Mouse (Mus musculus) cerebellum, adult 11-12 months (tissue): ENCODE data around the gene Nat9.

Source experiments
- DNase-seq: peaks from one replicate; pipeline ENCODE4 v3.0.0; 2022

The Nat9 gene

DNA sequence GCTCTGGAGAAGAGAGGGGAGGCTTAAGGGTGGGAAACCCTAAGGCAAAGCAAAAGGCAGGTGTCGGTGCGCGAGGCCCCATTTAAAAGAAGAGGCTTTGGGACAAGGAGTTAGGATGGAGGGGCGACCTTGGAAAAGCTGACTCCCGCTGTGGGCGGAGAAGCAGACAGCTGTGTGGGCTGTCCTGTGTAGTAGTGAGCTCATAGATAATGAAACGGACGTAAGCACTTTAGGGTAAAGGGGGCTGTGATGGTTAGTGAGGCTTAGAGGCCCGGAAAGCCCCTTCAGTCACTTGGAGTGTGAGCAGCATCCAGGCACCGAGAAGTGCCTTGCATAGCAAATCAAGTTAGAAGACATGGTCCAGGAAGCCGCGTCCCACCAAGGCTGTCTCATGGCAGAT is at the start of gene Nat9:
Gene Nat9, minus strand, starts transcription at position 167 of the 400 bp plus-strand sequence.
- DNase-seq = no peak

DNA sequence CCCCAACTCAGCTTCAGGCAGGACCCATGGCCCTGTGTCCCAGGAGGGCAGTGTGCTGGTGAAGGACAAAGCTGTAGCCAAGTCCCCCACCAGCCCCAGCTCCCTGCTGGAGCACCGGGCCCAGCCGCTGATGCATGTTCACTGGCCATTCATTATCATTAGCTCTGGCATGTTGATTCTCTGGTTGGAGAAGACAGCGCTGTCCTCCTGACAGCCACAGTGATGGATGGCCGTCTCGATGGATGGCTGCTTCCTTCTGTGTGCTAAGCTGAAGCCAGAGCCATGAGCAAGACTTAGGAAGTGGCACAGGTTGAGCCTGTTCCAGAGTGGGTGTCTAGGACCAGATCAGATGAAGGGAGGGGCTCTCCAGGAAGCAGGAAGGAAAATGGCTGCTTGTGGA is 48.9 kb upstream of the Nat9 start:
- no peak for DNase-seq

DNA sequence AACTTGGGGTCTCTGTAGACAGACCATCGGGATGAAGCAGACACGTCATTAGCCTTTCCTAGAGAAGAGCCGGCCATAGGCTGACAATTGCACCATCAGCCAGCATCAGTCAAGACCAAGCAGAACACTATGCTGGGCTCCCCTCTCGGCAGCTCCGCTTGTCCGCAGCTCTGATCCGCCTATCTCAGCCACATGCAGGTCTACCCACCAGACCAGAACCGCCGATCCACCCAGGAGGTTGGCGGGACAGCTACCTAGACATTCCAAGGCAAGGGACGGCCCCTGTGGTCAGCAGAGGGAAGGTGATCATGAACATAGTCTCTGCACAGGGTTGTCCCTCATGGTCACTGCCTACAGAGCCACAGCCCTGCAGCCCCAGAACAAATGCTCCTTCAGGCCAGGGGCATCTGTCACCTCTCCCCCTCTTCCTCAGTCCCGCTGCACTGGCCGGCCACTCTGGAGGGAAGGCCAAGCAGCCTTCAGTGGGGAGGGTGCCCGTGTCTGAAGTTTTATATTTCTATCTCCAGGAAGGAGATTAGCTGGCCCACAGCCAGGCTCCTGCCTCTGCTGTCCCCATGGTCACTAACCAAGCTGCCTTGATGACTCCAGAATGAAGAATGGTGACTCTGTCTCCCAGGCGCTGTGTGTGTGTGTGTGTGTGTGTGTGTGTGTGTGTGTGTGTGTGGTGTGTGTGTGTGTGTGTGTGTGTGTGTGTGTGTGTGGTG is 46.8 kb upstream of the Nat9 start:
- no peak for DNase-seq

DNA sequence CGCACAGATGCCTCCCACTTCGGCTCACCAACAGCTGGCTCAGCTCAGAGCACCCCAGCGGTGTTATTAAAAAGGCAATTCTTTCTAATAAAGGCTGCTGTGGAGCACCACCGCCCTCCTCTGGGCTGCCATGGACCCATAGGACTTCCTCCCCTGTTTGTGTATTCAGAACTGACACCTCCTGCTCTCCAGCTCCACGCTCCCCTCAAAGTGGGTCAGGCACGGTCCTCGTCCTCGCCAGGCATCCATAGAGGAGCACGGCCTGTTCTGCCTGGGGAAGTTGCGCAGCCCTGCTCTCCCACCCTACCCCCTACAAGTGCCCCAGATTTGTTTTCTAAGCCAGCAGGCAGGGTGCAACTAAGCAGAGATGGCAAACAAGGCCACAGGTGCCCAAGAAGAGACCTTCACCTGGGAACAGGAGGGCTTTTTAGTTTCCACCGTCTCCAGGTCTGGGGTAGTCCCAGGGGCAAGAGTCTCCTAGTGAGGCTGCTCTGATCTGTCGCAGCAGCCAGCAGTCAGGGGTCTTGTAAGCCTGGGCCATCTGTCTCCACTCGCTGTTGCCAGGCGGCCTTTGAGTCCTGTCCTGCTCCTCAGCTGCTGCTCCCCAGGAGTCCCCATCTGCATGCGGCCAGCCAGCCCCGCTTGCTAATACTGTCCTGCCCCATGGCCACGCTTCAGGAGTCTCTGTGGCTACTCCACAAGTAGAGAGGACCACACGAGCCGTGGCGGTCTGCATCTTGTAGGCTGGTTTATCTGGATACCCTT is 46.0 kb upstream of the Nat9 start:
- no peak for DNase-seq

DNA sequence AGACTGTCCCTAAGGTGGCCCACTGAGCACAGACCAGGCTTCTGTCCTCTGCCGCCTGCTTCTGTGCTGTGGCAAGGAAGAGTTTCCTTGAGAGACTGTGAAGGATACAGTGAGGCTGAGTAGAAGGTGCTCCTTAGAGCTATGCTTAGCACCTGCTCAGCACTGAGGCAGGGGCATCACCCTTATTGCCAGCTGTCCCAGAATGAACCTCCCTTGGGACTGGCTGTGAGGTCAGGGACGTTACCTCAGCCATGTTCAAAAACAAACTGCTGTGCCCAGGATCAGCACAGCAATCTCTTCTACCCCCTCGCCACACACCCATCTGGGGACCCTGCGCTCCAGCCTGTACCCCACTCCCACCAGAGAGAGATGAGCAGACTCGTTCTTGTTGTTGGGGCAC is 45.2 kb upstream of the Nat9 start:
- DNase-seq = no peak

DNA sequence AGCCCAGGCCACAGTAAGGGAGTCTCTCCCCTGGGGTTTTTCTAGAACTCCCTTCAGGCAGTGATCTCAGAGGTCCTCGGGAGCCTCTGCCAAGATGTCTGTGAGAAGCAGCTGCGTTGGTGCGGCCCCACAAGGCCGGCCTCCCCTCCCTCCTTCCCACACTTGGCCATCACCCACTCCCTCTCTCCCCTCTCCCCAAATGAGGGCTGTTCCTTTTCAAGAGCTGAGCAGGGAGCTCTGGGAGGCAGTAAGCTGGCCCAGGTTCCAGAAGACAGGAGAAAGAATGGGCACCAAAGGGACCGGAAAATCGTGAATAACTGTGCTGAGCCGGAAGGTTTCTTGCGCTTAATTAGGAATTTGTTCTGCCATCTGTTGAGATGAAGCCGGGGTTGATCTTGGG is 44.3 kb upstream of the Nat9 start:
- DNase-seq = no peak

DNA sequence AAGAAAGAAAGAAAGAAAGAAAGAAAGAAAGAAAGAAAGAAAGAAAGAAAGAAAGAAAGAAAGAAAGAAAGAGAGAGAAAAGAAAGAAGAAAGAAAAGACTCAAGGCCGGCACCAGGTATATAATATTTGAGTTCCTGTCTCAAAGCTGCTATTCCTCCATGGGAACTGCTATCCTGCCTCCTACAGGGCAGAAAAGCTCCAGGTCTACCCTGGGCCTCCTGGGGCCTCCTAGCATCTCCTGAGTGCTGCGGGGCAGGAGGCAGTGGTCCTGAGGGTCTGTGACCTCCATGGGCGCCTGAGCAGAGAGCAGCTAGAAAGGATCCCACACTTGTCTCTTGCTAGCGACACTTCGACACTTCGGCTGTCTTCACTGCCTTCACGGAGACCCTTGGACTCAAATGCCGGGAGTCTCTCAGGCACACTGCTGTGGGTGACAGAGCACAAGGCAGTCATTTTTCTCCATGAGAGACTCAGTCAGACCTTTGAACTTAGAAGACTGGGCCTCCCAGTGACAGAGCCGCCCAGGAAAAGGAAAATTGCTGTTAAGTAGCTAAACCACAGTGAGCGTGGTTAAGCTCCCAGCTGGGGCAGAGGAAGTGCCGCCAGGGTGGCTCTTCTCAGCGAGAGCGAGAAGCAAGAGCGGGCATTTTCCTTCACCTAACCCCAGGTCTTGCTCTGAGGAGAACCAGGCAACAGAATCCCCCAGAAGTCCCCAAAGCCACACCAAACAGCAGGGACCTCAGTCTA is 43.7 kb upstream of the Nat9 start:
- DNase-seq = no peak

DNA sequence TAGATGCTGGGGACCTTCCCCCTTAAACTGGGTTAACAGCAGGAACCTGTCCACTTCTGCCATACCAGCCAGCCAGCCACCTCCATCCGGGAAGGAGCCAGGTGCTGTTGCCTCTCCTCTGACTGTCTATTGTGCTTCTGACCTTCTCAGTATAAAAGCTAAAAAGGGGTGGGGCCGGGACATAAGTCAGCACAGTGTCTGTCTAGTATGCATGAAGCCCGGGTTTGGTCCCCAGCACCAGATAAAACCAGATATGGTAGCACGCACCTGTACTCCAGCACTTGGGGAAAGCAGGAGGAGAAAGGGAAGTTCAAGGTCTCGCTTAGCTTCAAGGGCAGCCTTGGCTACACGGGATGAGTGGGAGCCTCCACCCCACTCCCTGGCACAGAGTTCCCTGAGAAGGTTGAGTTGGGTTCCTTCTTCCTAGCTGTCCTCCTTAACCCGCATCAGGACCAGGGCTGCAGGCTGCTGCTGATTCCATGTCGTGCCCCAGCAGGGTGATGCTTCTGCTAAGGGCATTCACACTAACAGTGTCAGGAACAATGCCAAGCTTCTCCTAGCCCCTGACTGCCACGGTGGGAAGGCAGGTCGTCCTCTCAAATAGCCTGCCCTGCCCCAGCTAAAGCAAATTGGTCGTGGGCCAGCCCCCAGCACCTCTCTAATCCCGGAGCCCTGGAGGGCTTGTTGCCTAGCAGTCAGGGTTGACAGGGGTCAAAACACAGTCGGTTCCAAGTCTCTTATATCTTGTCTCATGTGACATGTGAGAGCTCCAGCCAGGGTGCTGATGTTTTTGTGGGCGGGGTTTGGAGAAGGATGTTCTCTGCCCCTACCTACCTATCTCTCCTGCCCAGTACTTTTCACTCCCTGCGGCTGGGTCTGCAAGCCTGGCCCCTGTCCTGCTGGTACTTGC is 41.6 kb upstream of the Nat9 start:
- DNase-seq = no peak

DNA sequence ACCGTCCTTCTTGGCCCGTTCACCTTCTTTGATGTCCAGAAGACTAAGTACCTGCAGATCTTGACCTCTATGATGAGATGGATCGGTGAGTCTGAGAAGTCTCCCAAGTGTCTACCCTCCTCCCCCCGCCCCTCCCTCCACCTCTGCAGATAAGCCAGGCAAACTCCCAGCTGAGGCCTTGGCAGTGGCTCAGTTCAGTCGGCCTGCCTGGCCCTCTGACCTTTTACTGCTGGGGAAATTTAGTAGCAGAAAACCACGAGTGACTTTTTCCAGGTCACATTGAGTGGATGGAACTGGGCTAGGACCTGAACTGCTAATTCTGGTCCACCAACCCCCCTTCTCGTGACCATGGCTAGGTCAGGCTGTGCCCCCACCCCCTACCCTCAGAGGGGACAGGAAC is 40.8 kb upstream of the Nat9 start:
- DNase-seq = no peak

DNA sequence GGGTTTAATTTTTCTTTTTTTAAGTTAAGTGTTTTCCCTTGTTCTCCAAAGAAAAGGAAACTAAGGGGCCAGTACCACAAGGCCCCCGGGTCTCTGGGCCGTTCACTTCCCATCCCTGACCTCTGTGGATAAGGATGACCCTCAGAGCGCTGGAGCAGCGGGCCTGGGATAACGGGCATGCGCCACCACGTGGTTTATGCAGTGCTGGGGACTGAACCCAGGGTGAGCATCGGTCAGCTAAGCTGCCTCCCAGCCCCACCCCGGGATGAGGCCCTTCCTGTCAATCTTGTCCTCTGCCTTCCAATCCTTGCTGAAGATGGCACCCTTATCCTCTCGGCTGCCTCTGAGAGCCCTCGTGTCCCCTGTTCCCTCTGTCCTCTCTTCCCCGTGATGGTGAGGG is 40.0 kb upstream of the Nat9 start:
- no peak for DNase-seq

DNA sequence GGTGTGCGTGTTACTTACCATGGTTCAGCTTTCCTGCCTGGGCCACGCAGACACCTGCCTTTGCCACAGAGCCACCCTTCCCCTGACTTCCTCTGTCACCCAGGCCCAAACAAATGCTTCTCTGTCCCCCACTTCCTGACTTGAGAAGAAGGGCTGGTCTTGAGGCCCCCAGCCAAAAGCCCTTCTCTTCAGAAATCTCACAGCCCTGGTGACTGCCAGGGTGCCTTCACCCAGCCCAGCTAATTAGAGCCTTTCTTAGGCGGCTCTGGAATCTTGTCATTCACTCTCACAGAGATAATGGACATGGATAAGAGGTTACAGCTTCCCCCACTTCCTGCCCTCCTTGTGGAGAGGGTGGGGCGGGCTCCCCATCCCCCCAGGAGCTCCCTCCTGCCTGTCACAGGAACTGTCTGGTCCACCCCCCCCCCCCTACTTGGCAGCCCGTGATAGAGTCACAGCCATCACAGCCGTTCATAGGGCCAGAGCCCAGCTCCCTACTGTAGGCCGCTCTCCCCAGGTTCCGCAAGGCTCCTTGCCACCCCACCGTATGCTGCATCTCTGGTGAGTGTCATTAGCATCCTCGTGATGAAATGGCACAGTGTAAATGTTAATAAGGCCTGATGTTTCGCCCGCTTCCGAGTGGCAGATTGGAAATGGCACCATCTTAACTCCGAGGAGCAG is 39.3 kb upstream of the Nat9 start:
- DNase-seq = no peak

DNA sequence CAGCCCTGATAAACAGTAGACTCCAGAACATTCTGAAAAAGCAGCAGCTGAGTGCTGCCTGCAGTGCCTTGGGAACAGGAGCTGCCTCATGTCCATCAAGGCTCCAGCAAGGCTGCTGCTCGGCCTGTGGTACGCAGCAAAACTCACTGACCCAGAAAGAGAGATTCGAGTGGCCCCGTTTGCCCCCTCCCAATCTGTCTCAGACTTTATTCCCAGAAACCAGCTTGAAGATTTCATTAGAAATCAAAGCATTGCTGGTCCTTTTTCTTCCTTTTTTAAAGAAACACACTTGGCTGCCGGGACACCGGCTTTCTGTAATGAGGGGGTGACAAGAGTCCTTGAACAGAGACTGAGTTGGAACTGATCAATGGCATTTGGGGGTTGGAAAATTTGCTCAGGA is 37.6 kb upstream of the Nat9 start:
- DNase-seq = no peak

DNA sequence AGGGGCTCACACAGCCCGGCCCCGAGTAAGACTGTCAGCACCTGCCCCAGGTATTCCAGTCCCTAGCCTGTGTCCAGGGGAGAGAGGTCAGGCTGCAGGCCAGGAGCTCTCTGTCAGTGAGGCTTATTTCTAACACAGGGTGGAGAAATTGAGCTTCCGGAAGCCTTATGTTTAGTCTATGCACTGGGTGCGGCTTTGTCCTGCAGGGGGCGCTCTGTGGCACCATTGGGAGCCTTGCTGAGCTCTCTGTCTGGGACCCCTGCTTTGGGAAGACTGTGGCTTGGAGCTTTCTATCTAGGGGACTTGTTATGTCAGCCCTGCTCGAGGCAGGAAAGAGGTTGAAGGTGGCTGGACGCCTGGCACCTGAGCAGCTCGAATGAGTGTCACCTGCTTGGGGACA is 37.2 kb upstream of the Nat9 start:
- no peak for DNase-seq

DNA sequence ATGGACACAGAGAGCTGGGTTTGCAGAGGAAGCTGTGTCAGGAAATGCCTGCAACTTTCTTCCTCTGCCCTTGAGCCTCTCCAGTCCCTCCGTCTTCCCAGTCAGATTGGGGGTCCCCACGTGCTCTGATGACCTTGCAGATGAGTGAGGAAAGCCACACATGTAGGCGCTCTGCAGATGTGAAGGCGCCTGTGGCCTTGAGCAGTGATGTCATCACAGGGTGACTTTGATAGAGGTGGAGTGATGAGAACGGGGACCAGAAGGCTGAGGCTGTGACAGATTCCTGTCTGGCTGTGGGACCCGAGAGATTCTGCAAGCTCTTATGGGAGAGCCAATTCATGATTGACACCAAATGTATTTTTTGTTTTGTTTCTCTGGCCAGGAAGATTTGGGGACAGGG is 36.2 kb upstream of the Nat9 start:
- no peak for DNase-seq

DNA sequence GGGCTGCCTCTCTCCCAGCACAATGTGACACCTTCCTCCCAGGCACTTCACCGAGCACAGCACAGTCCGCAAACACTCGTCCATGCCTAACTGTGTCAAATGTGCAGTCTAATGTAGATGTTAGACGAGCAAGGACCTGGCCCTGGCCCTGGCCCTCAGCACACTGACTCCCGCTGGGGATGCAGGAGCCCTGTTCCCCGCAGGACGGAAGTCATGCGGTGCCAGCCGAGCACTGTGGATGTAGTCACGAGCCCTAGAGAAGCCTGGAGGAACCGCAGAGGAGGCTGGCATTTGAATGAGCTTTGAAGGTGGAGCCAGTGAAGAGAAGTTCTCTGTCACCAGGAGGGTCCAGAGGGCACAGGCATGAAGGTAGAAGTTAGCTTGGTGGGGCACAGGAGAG is 35.8 kb upstream of the Nat9 start:
- DNase-seq = no peak

DNA sequence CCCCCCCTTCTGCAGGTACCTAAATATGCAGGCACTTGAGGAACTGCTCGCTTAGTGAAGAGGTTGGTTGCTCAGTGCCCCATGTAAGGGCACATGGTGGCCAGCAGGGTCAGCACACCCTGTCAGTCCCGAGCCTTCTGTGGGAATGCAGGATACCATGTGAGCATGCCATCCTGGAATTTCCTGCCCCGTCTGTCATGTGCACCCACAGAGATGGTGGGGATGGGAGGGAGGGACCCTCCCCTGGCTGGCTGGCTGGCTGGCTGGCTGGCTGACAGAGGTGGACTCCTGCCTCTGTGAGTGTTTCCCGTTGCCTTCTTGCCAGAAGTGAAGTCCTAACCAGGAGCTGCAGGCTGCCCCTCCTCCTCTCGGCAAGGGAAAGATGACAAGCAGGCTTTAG is 34.9 kb upstream of the Nat9 start:
- no peak for DNase-seq

DNA sequence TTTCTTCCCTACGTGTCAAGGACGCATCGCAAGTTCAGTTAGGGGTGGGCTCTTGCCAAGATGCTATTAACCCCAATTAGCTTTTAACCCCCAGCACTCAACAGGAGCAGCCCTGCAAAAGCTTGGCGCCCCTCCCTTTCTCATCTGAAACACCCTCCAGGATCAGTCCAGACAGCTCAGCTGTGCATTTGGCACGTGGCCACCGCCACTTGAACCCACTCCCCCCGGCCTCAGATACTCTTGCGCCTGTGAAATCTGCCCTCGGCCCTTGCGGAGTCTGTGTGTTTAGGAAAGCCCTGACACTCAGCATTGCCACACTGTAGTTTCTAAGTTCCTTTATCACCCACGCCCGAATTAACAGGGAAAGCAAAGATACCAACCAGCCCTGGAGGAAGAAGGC is 34.4 kb upstream of the Nat9 start:
- no peak for DNase-seq

DNA sequence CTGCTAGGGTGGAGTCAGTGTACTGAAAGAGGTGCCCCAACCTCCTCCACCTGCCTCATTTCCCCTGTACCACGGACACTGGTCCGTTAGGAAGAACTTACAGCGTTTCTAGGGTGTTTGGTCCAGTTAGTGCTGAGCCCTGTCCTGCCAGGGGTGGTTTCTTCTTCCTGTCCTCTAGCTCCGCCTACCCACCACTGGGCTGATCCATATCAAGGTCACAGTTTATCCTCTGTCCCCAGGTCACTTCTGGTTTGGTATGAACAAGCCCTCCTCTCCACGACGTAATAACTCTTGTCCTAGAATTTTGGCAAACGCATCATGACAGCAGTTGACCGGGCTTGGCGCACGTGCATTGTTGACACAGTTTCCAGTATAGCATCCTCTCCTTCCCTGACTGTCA is 32.0 kb upstream of the Nat9 start:
- DNase-seq = no peak

DNA sequence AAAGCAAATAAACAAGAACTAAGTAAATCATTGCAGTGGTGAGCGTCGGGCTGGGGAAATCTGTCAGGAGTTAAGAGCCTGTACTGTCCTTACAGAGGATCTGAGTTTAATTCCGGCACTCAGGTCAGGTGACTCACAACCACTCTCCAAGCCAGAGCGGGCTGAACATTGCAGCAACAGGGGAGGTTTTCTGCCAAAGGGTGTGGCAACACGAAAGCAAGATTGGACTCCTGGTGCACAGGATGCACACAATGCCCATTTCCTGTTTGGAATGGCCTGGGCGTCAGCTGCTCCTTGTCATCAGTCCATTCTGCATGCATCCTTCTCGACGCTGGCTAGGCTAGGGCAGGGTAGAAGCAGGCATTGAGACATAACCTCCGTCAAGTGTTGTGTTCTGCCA is 31.6 kb upstream of the Nat9 start:
- no peak for DNase-seq

DNA sequence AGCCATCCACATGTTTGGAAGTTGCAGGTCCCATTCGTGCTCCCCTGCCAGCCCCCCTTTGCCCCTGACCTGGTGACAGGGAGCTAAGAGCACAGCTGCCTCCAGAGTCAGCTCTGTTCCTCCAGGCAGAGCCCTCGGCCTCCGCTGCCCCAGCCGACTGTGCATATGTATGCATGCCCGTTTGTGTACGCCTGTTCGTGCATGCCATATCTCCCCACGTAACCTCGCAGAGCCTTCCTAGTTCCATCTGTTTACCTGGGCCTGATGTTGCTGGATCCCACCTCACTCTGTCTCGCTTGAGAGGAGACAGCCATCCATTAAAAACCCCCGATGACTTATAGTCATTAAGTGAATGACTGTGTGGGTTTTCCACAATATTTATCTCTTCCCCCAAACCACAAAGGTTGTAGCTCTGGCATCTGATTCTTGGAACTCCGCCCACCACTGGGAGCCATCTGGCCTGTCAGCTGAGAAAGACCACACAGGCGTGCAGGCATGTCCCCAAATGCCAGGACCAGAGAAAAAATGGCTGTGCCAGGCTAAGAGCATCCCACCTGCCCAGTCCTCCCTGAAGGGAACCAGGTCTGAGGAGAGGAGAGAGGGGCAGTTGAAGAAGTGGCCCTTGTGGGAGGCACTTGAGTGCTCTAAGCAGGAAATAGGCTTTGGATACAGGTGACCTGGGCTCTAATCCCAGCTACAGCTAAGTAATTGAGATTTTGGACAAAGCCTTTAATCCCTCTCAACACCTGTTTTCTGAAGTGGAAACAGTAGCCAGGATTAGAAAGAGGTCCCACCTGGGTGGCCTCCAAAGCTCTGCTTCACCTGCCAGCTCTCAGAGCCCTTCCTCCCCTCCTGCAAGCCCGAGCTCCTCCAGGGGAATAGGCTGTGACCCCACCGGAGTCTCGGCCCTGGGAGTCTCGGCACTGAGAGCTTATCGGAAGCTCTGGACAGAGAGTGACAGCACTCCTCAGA is 30.1 kb upstream of the Nat9 start:
- peak; percentile 95 for DNase-seq

DNA sequence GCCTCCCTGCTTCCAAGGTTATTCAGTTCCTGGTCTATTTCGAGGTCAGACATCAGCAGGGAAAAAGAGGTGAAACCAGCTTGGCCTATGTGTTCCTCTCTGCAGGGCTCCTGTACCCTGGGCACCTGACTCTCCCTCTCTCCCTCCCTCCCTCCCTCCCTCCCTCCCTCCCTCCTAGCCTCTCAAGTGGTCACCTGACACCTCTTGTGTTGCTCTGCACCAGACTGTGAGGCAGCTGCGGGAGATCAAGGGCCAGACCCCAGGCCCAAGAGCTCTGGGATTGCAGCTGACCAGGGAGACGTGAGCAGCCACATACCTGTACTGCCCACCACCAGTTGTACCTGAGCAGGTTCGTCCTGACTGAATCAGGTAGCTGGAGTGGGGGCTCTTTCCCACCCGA is 27.5 kb upstream of the Nat9 start:
- DNase-seq = no peak
